Mouse (Mus musculus): ENCODE results near the gene Adh5. TPM values are rescaled to one million over a fixed set of nuclear protein-coding genes. Genes with fewer than 3 reads are reported as not detected.

Adh5 gene
- total and polyA plus RNA-seq, 3 experiments: 128 to 351 (median 187) TPM

- no peak for TF ChIP-seq MAX (IDR thresholded peaks at IDR 0.05; ENCODE audit: low read length)
- TF ChIP-seq NRF1 (IDR thresholded peaks at IDR 0.05; ENCODE audit: insufficient read depth, low read depth, low read length, poor library complexity, severe bottlenecking): no peak
- no peak for TF ChIP-seq E2F4 (IDR thresholded peaks at IDR 0.05; ENCODE audit: borderline replicate concordance, low read depth, low read length)
- TF ChIP-seq POLR2AphosphoS2 (IDR thresholded peaks at IDR 0.05; ENCODE audit: low read length): no peak
- no peak for TF ChIP-seq MYC (IDR thresholded peaks at IDR 0.05; ENCODE audit: low read depth, low read length)
- no peak for TF ChIP-seq ZC3H11A (IDR thresholded peaks at IDR 0.05; ENCODE audit: low read depth, low read length)
- no peak for TF ChIP-seq ZKSCAN1 (IDR thresholded peaks at IDR 0.05; ENCODE audit: low read depth, low read length)
- TF ChIP-seq ETS1 (IDR thresholded peaks at IDR 0.05; ENCODE audit: low read depth, low read length): no peak
- no peak for TF ChIP-seq ZMIZ1 (IDR thresholded peaks at IDR 0.05; ENCODE audit: low read depth, low read length)
- no peak for TF ChIP-seq CHD2 (IDR thresholded peaks at IDR 0.05; ENCODE audit: low read length)
- no peak for TF ChIP-seq SMC3 (IDR thresholded peaks at IDR 0.05; ENCODE audit: low read depth, low read length)
- no peak for TF ChIP-seq HCFC1 (IDR thresholded peaks at IDR 0.05; ENCODE audit: low read depth, low read length)
- no peak for TF ChIP-seq CTCF (IDR thresholded peaks at IDR 0.05 in 2 of 3, conservative IDR thresholded peaks at IDR 0.05 in 1 of 3; ENCODE audit: control insufficient read depth in 1 of 3, insufficient read depth in 1 of 3, low read depth in 2 of 3, low read length in 3 of 3, poor library complexity in 1 of 3, severe bottlenecking in 1 of 3)
- TF ChIP-seq POLR2A (IDR thresholded peaks at IDR 0.05; ENCODE audit: control insufficient read depth in 1 of 2, insufficient read depth in 1 of 2, low read depth in 1 of 2, low read length in 2 of 2, poor library complexity in 1 of 2): no peak
- TF ChIP-seq USF2 (IDR thresholded peaks at IDR 0.05; ENCODE audit: borderline replicate concordance in 1 of 2, insufficient read depth in 1 of 2, low read depth in 1 of 2, low read length in 2 of 2): no peak
Measured at GRCm38 (mm10) chr3:138423664-138424063, 19.2 kb upstream of the Adh5 start.

GRCm38 (mm10) chr3:138424247-138424646, 18.6 kb upstream of the Adh5 start:
- H3K4me1 ChIP-seq (ENCODE audit: control insufficient read depth in 1 of 2, insufficient read depth in 2 of 2, low read length in 2 of 2): no peaks in the 10 kb centered on the region
- TF ChIP-seq CHD2 (IDR thresholded peaks at IDR 0.05; ENCODE audit: low read length) (no peak), UBTF (IDR thresholded peaks at IDR 0.05; ENCODE audit: borderline replicate concordance, insufficient read depth, low read depth, low read length) (no peak), RCOR1 (IDR thresholded peaks at IDR 0.05; ENCODE audit: low read depth, low read length) (no peak), MAX (IDR thresholded peaks at IDR 0.05; ENCODE audit: low read length) (no peak), USF1 (IDR thresholded peaks at IDR 0.05; ENCODE audit: low read depth, low read length) (no peak), GATA1 (IDR thresholded peaks at IDR 0.05; ENCODE audit: low read depth, low read length) (no peak), ZNF384 (IDR thresholded peaks at IDR 0.05; ENCODE audit: low read depth, low read length) (no peak), SIN3A (IDR thresholded peaks at IDR 0.05; ENCODE audit: low read length) (no peak), MXI1 (IDR thresholded peaks at IDR 0.05; ENCODE audit: low read depth, low read length) (no peak), NELFE (IDR thresholded peaks at IDR 0.05; ENCODE audit: low read depth, low read length) (no peak), MEF2A (IDR thresholded peaks at IDR 0.05; ENCODE audit: extremely low read depth, insufficient replicate concordance, low read depth, low read length, poor library complexity, severe bottlenecking) (no peak), BHLHE40 (IDR thresholded peaks at IDR 0.05; ENCODE audit: borderline replicate concordance, low read depth, low read length) (no peak)
- no peak overlapping the region for H3K9ac ChIP-seq (ENCODE audit: control insufficient read depth, low read depth, low read length, poor library complexity, severe bottlenecking)
- H3K4me3 ChIP-seq (ENCODE audit: control insufficient read depth in 1 of 2, insufficient read depth in 1 of 2, low read depth in 2 of 2, low read length in 2 of 2): no peak overlapping the region
- H3K79me2 ChIP-seq (ENCODE audit: control insufficient read depth, insufficient read depth, low read length, poor library complexity): no peaks in the 10 kb centered on the region
- no peak overlapping the region for H3K27ac ChIP-seq (ENCODE audit: control insufficient read depth, low read depth, low read length)
- H3K27me3 ChIP-seq (ENCODE audit: control insufficient read depth in 1 of 2, insufficient read depth in 2 of 2, low read length in 2 of 2): peaks cover 11 to 15% of the 10 kb centered on the region in 2 experiments
- H3K9me3 ChIP-seq (replicated peaks; ENCODE audit: insufficient read depth, low read length): no peaks in the 10 kb centered on the region
- no peaks in the 10 kb centered on the region for H3K36me3 ChIP-seq (ENCODE audit: control insufficient read depth in 1 of 2, insufficient read depth in 2 of 2, low read length in 2 of 2)
- no peak for DNase-seq (ENCODE audit: low read depth, low spot score)

More at GRCm38 (mm10) chr3:138423664-138424063, 19.2 kb upstream of the Adh5 start:
- Histone ChIP-seq H3K9me3 (replicated peaks; ENCODE audit: insufficient read depth, low read length) (no peaks in the 10 kb centered on the region), H3K79me2 (ENCODE audit: control insufficient read depth, insufficient read depth, low read length, poor library complexity) (no peaks in the 10 kb centered on the region), H3K27ac (ENCODE audit: control insufficient read depth, low read depth, low read length) (no peak overlapping the region), H3K36me3 (ENCODE audit: control insufficient read depth in 1 of 2, insufficient read depth in 2 of 2, low read length in 2 of 2) (no peaks in the 10 kb centered on the region), H3K9ac (ENCODE audit: control insufficient read depth, low read depth, low read length, poor library complexity, severe bottlenecking) (no peak overlapping the region), H3K4me3 (ENCODE audit: control insufficient read depth in 1 of 2, insufficient read depth in 1 of 2, low read depth in 2 of 2, low read length in 2 of 2) (no peak overlapping the region), H3K27me3 (ENCODE audit: control insufficient read depth in 1 of 2, insufficient read depth in 2 of 2, low read length in 2 of 2) (peaks cover 11 to 15% of the 10 kb centered on the region in 2 experiments), H3K4me1 (ENCODE audit: control insufficient read depth in 1 of 2, insufficient read depth in 2 of 2, low read length in 2 of 2) (no peaks in the 10 kb centered on the region)
- DNase-seq (ENCODE audit: low read depth, low spot score): no peak
